Mouse (Mus musculus) liver, embryonic 14.5 days (tissue): ENCODE results near the gene Atrip. TPM values are rescaled to one million over a fixed set of nuclear protein-coding genes. Genes with fewer than 3 reads are reported as not detected.
A peak's percentile ranks its signal among the peaks of the same experiment; 100 is the strongest.

ENCODE experiments used
- ATAC-seq: fragments of 200-750 bp; cut with Nextera tagmentation; 2 replicates; pipeline ENCODE4 v1.8.0; 2017; ENCODE audit warnings: moderate number of reproducible peaks, mild to moderate bottlenecking, moderate library complexity; ENCODE audit not compliant: insufficient read depth
- DNase-seq, 3 experiments: peaks; one replicate each; pipeline ENCODE4 v3.0.0-alpha.2; 2012 to 2013; ENCODE audit warnings: low read depth in 3 of 3, low spot score in 3 of 3
- H3K27ac ChIP-seq: fragments of 300-500 bp; sonication (generic); 2 replicates; pipeline ENCODE4 v1.5.1; 2014; ENCODE audit warnings: moderate library complexity, mild to moderate bottlenecking, control low read depth, inconsistent platforms
- H3K27me3 ChIP-seq: fragments of 300-500 bp; sonication (generic); 2 replicates; pipeline ENCODE4 v1.6.1; 2014; ENCODE audit warnings: mild to moderate bottlenecking, low read length, moderate library complexity; ENCODE audit not compliant: control insufficient read depth, insufficient read depth
- H3K36me3 ChIP-seq: fragments of 300-500 bp; sonication (generic); replicated peaks from 2 replicates; pipeline ENCODE4 v1.6.1; 2014; ENCODE audit warnings: low read depth; ENCODE audit not compliant: control insufficient read depth, insufficient read depth
- H3K4me1 ChIP-seq, 2 experiments: fragments of 200-500 bp in 1 of 2; fragments of 300-500 bp in 1 of 2; sonication (generic) in 1 of 2; replicated peaks; 2 replicates each; pipeline ENCODE4 v1.6.1; 2012 to 2014; ENCODE audit warnings: antibody characterized with exemption in 1 of 2, inconsistent platforms in 1 of 2, low read length in 1 of 2; ENCODE audit not compliant: control insufficient read depth in 2 of 2, insufficient read depth in 2 of 2
- H3K4me2 ChIP-seq: fragments of 300-500 bp; sonication (generic); 2 replicates; pipeline ENCODE4 v1.6.1; 2014; ENCODE audit warnings: low read depth, mild to moderate bottlenecking, control low read depth, moderate library complexity
- H3K4me3 ChIP-seq, 2 experiments: fragments of 200-500 bp in 1 of 2; fragments of 300-500 bp in 1 of 2; sonication (generic) in 1 of 2; 2 replicates each; pipeline ENCODE4 v1.5.1; 2012 to 2014; ENCODE audit warnings: low read depth in 2 of 2, low read length in 2 of 2, mild to moderate bottlenecking in 2 of 2, control low read depth in 1 of 2, inconsistent platforms in 1 of 2, moderate library complexity in 1 of 2; ENCODE audit not compliant: insufficient read depth in 1 of 2
- H3K9ac ChIP-seq: fragments of 300-500 bp; sonication (generic); replicated peaks from 2 replicates; pipeline ENCODE4 v1.6.1; 2014; ENCODE audit warnings: mild to moderate bottlenecking, control low read depth, moderate library complexity
- H3K9me3 ChIP-seq: fragments of 300-500 bp; sonication (generic); 2 replicates; pipeline ENCODE4 v1.6.1; 2016; ENCODE audit warnings: low read length, mixed read lengths; ENCODE audit not compliant: control insufficient read depth
- CTCF ChIP-seq: IDR thresholded peaks from 2 replicates; pipeline ENCODE4 v1.5.1; 2016; ENCODE audit warnings: antibody characterized with exemption, low read depth, control low read depth
- EP300 ChIP-seq: IDR thresholded peaks from 2 replicates; pipeline ENCODE4 v1.6.1; 2016; ENCODE audit warnings: antibody characterized with exemption, low read depth
- WGBS: fragments of 180-500 bp; shearing (Covaris S2); extraction: QIAGEN DNeasy Blood & Tissue Kit; methylation state at CpG from one replicate; pipeline ENCODE4 v1.1.7; 2014; ENCODE audit not compliant: insufficient replicate concordance; 5-methylcytosine and 5-hydroxymethylcytosine counted together
- polyA plus RNA-seq, 2 experiments: library from polyadenylated mRNA; depleted of rRNA in 1 of 2; stranded (reverse) in 1 of 2; unstranded in 1 of 2; fragments of >200 nt; fragmentation: Nextera tagmentation in 1 of 2; extraction: Ambion mirVana in 1 of 2; gene quantifications; 2 replicates each; pipeline versions ENCODE4 v1.2.1 to v1.2.3; 2012 to 2014

Atrip gene
- 5.3 and 6.5 TPM in 2 replicates for polyA plus RNA-seq (2012; rRNA removed)
- 9.0 TPM in 2 replicates for polyA plus RNA-seq (2014; fragmentation: Nextera tagmentation; extraction: Ambion mirVana)

DNA sequence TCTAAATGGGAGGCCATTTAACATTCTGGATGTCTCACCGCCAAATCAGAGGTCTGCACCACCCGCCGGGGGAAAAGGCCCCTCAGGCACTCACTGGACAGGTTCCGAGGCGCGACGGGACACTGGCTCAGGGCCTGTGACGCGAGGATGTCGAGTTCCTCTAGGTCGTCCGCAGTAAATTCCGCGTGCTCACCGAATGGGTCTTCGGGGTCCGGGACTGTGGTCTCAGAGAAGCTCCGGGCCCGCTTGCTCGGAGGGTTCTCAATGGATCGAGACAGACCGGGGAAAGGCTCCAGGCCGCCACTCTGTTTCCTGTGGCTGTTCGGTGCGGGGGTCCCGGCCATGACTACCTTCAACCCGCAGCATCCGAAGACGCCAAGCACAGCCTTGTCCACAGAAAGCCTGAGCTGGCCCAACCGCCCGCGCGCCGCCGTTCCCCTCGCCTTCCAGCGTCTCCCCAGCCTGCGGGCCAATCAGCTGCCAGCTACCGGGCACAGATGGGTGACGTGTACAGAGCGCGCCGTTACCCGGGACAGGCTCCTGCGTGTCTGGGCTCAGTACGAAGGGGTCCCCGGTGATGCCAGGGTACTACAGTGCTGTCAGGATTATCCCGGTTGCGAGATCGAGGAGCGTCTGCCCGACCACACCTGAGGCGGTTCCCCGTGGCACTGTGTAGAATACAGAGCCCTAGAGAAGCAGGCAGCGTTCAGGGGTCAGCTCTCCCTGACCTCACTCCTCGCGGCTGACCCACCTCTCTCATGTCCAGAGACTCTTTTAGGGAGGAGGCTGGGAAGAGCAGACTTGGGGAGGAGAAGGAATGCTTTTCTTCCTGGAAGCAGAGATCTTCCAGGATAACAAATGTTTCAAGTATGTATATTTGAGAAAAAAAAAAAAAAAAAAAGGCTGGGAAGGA, at the start of gene Atrip:
Gene Atrip, minus strand, starts transcription at position 464 of the 913 bp plus-strand sequence.
- WGBS = under 1% methylated on average over 57 of the region's 57 CpGs
- no peaks in the 10 kb centered on the region for H3K9me3 ChIP-seq
- peak; percentile 98 for ATAC-seq

DNA sequence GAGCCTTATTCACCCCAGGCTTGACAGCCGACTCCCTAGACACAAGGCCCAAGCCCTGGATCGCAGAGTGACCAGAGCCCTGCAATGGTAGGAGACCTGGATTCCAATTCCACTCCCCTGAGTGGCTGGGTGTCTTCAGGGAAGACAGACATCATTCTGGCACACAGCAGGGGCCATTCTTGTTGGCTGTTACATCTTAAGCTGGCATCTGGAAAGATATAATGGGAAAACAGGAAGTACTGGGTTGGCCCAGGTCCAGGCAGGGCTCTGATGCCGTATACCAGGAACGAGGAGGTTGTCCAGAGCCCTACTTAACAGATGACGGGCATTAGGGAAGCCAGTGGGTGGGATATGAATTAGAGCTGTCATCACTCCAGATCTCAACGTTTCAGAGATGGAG, 49.3 kb upstream of the Atrip start:
- Histone ChIP-seq H3K9ac (no peak overlapping the region), H3K4me3 (no peak overlapping the region), H3K4me1 (no peaks in the 10 kb centered on the region; a peak in 1 of 4 replicates), H3K27me3 (no peaks in the 10 kb centered on the region), H3K27ac (no peak overlapping the region), H3K36me3 (no peaks in the 10 kb centered on the region), H3K4me2 (no peak overlapping the region), H3K9me3 (no peaks in the 10 kb centered on the region)
- TF ChIP-seq CTCF (no peak), EP300 (no peak)
- ATAC-seq (no peak), DNase-seq (no peak)
- WGBS = 31% methylated on average over 6 of the region's 6 CpGs

More for the DNA sequence above, at the start of gene Atrip:
- peak; percentile 78 to 80 (median 79) for DNase-seq
- TF ChIP-seq CTCF (no peak), EP300 (no peak)
- Histone ChIP-seq H3K4me3 (peak within 1 kb of the TSS; percentile 72 to 92), H3K27ac (peak within 1 kb of the TSS; percentile 53), H3K9ac (peak within 1 kb of the TSS; percentile 92), H3K4me2 (peak within 1 kb of the TSS; percentile 89), H3K4me1 (peaks cover 11 to 13% of the 10 kb centered on the region in 2 experiments), H3K36me3 (peaks cover 20% of the 10 kb centered on the region), H3K27me3 (no peaks in the 10 kb centered on the region)

DNA sequence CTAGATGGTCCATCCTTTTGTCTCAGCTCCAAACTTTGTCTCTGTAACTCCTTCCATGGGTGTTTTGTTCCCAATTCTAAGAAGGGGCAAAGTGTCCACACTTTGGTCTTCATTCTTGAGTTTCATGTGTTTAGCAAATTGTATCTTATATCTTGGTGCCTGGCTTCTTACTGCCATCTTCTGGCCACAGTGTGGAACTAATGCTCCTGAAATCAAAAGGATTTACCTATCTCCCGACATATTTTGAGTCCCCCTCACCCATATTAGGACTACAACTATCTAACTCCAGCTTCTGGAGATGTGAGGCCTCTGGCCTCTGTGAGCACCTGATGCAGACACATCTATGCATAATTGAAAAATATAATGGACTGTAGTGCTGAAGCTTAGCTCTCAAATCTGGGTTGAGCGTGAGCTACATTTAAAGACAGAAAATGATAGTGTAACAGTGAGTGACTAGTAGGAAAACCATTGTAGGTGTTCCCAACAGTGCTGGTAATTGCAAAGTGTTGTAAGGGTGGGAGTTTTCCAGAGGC, 48.7 kb upstream of the Atrip start:
- H3K36me3 ChIP-seq = no peaks in the 10 kb centered on the region
- WGBS = 43% methylated on average over 2 of the region's 2 CpGs
- H3K27ac ChIP-seq = no peak overlapping the region
- ATAC-seq (no peak), DNase-seq (no peak)
- H3K9me3 ChIP-seq = no peaks in the 10 kb centered on the region
- TF ChIP-seq CTCF = peak; percentile 55; the same call in 1 of the 2 replicates
- no peak for TF ChIP-seq EP300
- no peaks in the 10 kb centered on the region; a peak in 1 of 4 replicates for H3K4me1 ChIP-seq
- no peak overlapping the region for H3K4me2 ChIP-seq
- H3K4me3 ChIP-seq = no peak overlapping the region
- H3K9ac ChIP-seq = no peak overlapping the region
- H3K27me3 ChIP-seq = no peaks in the 10 kb centered on the region

DNA sequence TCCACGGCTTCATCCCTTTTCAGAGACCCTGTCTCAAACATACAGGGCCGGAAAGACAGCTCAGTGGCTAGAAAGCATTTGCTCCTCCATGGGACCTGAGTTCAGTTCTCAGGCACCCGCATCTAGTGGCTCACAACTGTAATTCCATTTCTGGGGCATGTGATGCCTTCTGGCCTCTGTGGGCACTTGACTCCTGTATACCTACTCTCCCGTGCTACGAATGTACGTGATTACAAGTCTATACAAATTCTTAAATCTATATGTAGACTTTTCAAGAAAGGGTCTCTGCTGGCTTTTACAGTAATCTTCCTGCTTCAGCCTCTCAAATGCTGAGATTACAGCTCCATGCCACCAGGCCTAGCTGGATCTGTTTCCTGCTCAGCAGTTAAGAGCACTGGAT, 47.0 kb upstream of the Atrip start:
- no peak for DNase-seq
- Histone ChIP-seq H3K9ac (no peak overlapping the region), H3K27ac (no peak overlapping the region), H3K4me1 (no peaks in the 10 kb centered on the region; a peak in 1 of 4 replicates), H3K27me3 (no peaks in the 10 kb centered on the region), H3K4me3 (no peak overlapping the region), H3K36me3 (no peaks in the 10 kb centered on the region), H3K9me3 (no peaks in the 10 kb centered on the region), H3K4me2 (no peak overlapping the region)
- 67% methylated on average over 6 of the region's 6 CpGs for WGBS
- TF ChIP-seq EP300 (no peak), CTCF (no peak)
- ATAC-seq = no peak

DNA sequence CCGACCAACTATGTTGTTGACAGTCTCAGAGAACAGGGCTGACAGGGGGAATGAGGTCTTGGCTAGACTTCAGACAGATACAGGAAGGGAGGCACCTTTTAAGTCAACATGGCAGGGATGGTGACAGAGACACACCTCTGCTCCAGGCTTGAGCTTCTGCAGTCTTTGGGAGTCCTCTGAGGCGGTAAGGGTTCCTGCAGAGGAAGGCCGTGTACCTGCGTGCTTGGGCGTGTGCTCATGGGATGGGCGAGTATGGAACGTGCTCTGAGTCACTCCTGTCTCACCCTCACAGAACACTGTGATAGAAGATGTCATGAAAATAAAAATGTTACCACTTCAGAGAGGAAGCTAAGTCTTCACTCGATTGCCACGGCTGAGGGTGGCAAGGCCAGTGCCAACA, 45.6 kb upstream of the Atrip start:
- no peak for ATAC-seq
- Histone ChIP-seq H3K27me3 (no peaks in the 10 kb centered on the region), H3K9ac (no peak overlapping the region), H3K27ac (no peak overlapping the region), H3K4me1 (no peaks in the 10 kb centered on the region), H3K36me3 (no peaks in the 10 kb centered on the region), H3K9me3 (no peaks in the 10 kb centered on the region), H3K4me3 (no peak overlapping the region), H3K4me2 (no peak overlapping the region)
- no peak for DNase-seq
- WGBS = 71% methylated on average over 9 of the region's 9 CpGs
- TF ChIP-seq CTCF (no peak), EP300 (no peak)
